ENCODE assay signal across 19 mouse cellular contexts in the genomic region with DNA sequence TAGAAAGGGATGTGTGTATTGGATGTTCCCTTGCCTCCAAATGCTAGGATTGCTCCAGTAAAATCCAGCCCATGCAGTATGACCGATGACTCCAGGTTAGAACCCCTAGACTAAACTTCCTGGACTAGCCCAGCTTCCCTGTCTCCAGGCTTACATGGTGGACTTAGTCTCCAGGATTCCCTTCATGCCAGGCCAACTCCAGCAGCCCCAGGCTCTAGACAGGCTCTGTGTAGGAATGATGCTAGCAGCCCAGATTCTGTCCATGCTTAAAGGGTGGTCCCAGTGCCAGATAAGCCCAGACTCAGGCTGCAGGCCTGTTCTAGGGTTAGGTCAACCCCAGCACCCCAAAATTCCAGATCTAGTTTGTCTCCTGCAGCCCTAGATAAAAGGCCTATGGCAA.
DNase-seq lines count a peak whose midpoint lies in the region; ATAC-seq lines count a peak whose summit lies in the region.
"Had no signal": no experiment of that assay in that cellular context is flagged by ENCODE, and none has a peak within 500 bp of the region (broad histone marks: within the 10 kb centered on the region; RNA-seq: fewer than 3 reads in every experiment).

No protein-coding gene starts in this region.

- intact Hi-C loops in heart, postnatal 14 days (cut with DNase I): no loop called here

- H3K27me3 ChIP-seq in embryonic facial prominence, embryonic 10.5 days (replicated peaks; ENCODE audit: low read depth, poor library complexity, severe bottlenecking): no peaks in the 10 kb centered on the region
- no peaks in the 10 kb centered on the region for H3K27me3 ChIP-seq in limb, embryonic 10.5 days (ENCODE audit: low read depth, poor library complexity, severe bottlenecking)
- H3K27me3 ChIP-seq: embryonic facial prominence, embryonic 13.5 days; embryonic facial prominence, embryonic 15.5 days; forebrain, embryonic 12.5 days; forebrain, embryonic 15.5 days had no signal

- no peak for ATAC-seq in activated CD4-positive, CD25-positive, alpha-beta regulatory T cell, adult 4 months

- WGBS in embryonic facial prominence, embryonic 10.5 days: 83% methylated on average over 1 of the region's 1 CpGs
- 86% methylated on average over 1 of the region's 1 CpGs for WGBS in limb, embryonic 10.5 days

- H3K4me3 ChIP-seq in embryonic facial prominence, embryonic 10.5 days: no peak overlapping the region
- no peak overlapping the region for H3K4me3 ChIP-seq in limb, embryonic 10.5 days
- H3K4me3 ChIP-seq: embryonic facial prominence, embryonic 13.5 days; embryonic facial prominence, embryonic 15.5 days; erythroblast, embryonic 14.5 days; forebrain, embryonic 10.5 days; forebrain, embryonic 12.5 days; forebrain, embryonic 15.5 days had no signal

- H3K36me3 ChIP-seq in embryonic facial prominence, embryonic 10.5 days (replicated peaks): no peaks in the 10 kb centered on the region
- H3K36me3 ChIP-seq in limb, embryonic 10.5 days: no peaks in the 10 kb centered on the region
- H3K36me3 ChIP-seq: embryonic facial prominence, embryonic 13.5 days; embryonic facial prominence, embryonic 15.5 days; forebrain, embryonic 10.5 days; forebrain, embryonic 12.5 days; forebrain, embryonic 15.5 days had no signal

- peak; percentile 79 for DNase-seq in heart, adult 11 months
- DNase-seq in heart, postnatal 14 days: no peak
- DNase-seq in embryonic facial prominence, embryonic 10.5 days (ENCODE audit: low spot score): no peak
- no peak for DNase-seq in limb, embryonic 10.5 days (ENCODE audit: low spot score)
- DNase-seq: adrenal gland, adult 8-10 months; adrenal gland, postnatal 14 days; adrenal gland, postnatal 36 days; cerebellum, adult 11-12 months; cerebellum, adult 2 months; cerebellum, adult 9-10 months; cerebellum, postnatal 10 days; cerebellum, postnatal 25 days had no signal

- H3K9me3 ChIP-seq in embryonic facial prominence, embryonic 10.5 days: no peaks in the 10 kb centered on the region
- no peaks in the 10 kb centered on the region for H3K9me3 ChIP-seq in limb, embryonic 10.5 days (replicated peaks)
- H3K9me3 ChIP-seq: embryonic facial prominence, embryonic 13.5 days; embryonic facial prominence, embryonic 15.5 days; forebrain, embryonic 10.5 days; forebrain, embryonic 12.5 days; forebrain, embryonic 15.5 days had no signal

- H3K4me1 ChIP-seq in embryonic facial prominence, embryonic 10.5 days: peaks cover 26% of the 10 kb centered on the region
- H3K4me1 ChIP-seq in limb, embryonic 10.5 days: peaks cover 33% of the 10 kb centered on the region
- H3K4me1 ChIP-seq: forebrain, embryonic 10.5 days; forebrain, embryonic 12.5 days had no signal

- peak overlapping the region; percentile 68; the same call in 1 of the 2 replicates for H3K27ac ChIP-seq in embryonic facial prominence, embryonic 10.5 days (replicated peaks)
- peak overlapping the region; percentile 62 for H3K27ac ChIP-seq in limb, embryonic 10.5 days
- H3K27ac ChIP-seq: embryonic facial prominence, embryonic 13.5 days; embryonic facial prominence, embryonic 15.5 days; forebrain, embryonic 10.5 days; forebrain, embryonic 12.5 days; forebrain, embryonic 15.5 days had no signal
